Comparison of ENCODE assay signal across 8 mouse cellular contexts in genomic region chr2:179974651-179975471, GRCm38 (mm10). TPM values are rescaled to one million over a fixed set of nuclear protein-coding genes. Genes with fewer than 3 reads are reported as not detected.
DNase-seq lines count a peak whose midpoint lies in the region; ATAC-seq lines count a peak whose summit lies in the region.

No protein-coding gene starts in this region.

- H3K9ac ChIP-seq in stomach, embryonic 16.5 days (ENCODE audit: low read length), result peak overlapping the region; percentile 89

- DNase-seq in right cerebral cortex, adult 18-20 months, result peak; percentile 16
- no peak for DNase-seq in right cerebral cortex, adult 2 months (ENCODE audit: low spot score in 2 of 2)
- peak; percentile 52 for DNase-seq in embryo, embryonic 10.5 days (ENCODE audit: low spot score)
- DNase-seq in heart, postnatal 14 days, result peak; percentile 36 to 56
- DNase-seq in limb, embryonic 10.5 days (ENCODE audit: low spot score), result peak; percentile 51

- peak overlapping the region; percentile 64 for H3K27ac ChIP-seq in limb, embryonic 10.5 days
- H3K27ac ChIP-seq in stomach, embryonic 16.5 days (ENCODE audit: low read length), result 0 out of 2 replicates have a peak overlapping the region, but pooled peaks have one; percentile 33

- ATAC-seq in megakaryocyte progenitor cell, adult 5-6 weeks (replicated peaks; ENCODE audit: poor library complexity), result 0 out of 2 replicates have a peak, but pooled peaks have one; percentile 3
- no peak for ATAC-seq in stomach, embryonic 16.5 days (ENCODE audit: insufficient read depth, low FRiP score)
- ATAC-seq in inflammation-experienced regulatory T-cells, adult 6 months, result no peak

- no peaks in the 10 kb centered on the region for H3K9me3 ChIP-seq in limb, embryonic 10.5 days (replicated peaks)
- H3K9me3 ChIP-seq in stomach, embryonic 16.5 days (replicated peaks; ENCODE audit: control insufficient read depth, low read length), result no peaks in the 10 kb centered on the region

- H3K4me2 ChIP-seq in stomach, embryonic 16.5 days (ENCODE audit: low read depth, low read length), result peak overlapping the region; percentile 99

- peak overlapping the region; percentile 81 for H3K4me3 ChIP-seq in limb, embryonic 10.5 days
- peak overlapping the region; percentile 81 for H3K4me3 ChIP-seq in stomach, embryonic 16.5 days (replicated peaks; ENCODE audit: low read length)

- intact Hi-C loops in heart, postnatal 14 days (cut with DNase I), result loop anchor here (5.0 kb wide), 2 partner anchors 58 to 197 kb away; partner anchors contain the start of gene Adrm1

- H3K27me3 ChIP-seq in limb, embryonic 10.5 days (ENCODE audit: low read depth, poor library complexity, severe bottlenecking), result no peaks in the 10 kb centered on the region
- no peaks in the 10 kb centered on the region for H3K27me3 ChIP-seq in stomach, embryonic 16.5 days (ENCODE audit: control insufficient read depth, insufficient read depth, low read length)

- peaks cover 56% of the 10 kb centered on the region for H3K4me1 ChIP-seq in limb, embryonic 10.5 days
- peaks cover 32% of the 10 kb centered on the region for H3K4me1 ChIP-seq in stomach, embryonic 16.5 days (ENCODE audit: control insufficient read depth, insufficient read depth, low read length)

- 5% methylated on average over 45 of the region's 45 CpGs for WGBS in limb, embryonic 10.5 days
- WGBS in stomach, embryonic 16.5 days, result 6% methylated on average over 45 of the region's 45 CpGs

- H3K36me3 ChIP-seq in limb, embryonic 10.5 days, result no peaks in the 10 kb centered on the region
- H3K36me3 ChIP-seq in stomach, embryonic 16.5 days (ENCODE audit: control insufficient read depth, insufficient read depth, low read length), result no peaks in the 10 kb centered on the region

RNA-seq across cellular contexts. Expression of gene Taf4, which starts 1.6 kb away (rescaled TPM):
- total RNA-seq in heart, postnatal 14 days (2021), result 10 to 100 TPM; 15.8 to 19.0 TPM
- 2.7 and 3.3 TPM in 2 replicates for polyA plus RNA-seq in limb, embryonic 10.5 days (2016; fragmentation: Nextera tagmentation; extraction: Ambion mirVana)
- total RNA-seq in megakaryocyte progenitor cell, adult 5-6 weeks (2015), result 21.7 and 24.4 TPM in 2 replicates
- 15.1 and 18.0 TPM in 2 replicates for total RNA-seq in megakaryocyte progenitor cell, adult 5-6 weeks (2017)
- 2.9 and 3.2 TPM in 2 replicates for polyA plus RNA-seq in stomach, embryonic 16.5 days (2015; fragmentation: Nextera tagmentation; extraction: Ambion mirVana)
- polyA plus RNA-seq in inflammation-experienced regulatory T-cells, adult 6 months (2017; shearing (Covaris generic)), result 1 to 10 TPM; 4.3 to 7.2 (median 5.0) TPM

RNA-seq across cellular contexts. Expression of gene Lsm14b, which starts 49.9 kb away (rescaled TPM):
- total RNA-seq in heart, postnatal 14 days (2021), result 10 to 100 TPM; 57.3 to 61.8 TPM
- polyA plus RNA-seq in limb, embryonic 10.5 days (2016; fragmentation: Nextera tagmentation; extraction: Ambion mirVana), result 8.1 and 9.1 TPM in 2 replicates
- 8.3 and 9.7 TPM in 2 replicates for total RNA-seq in megakaryocyte progenitor cell, adult 5-6 weeks (2015)
- total RNA-seq in megakaryocyte progenitor cell, adult 5-6 weeks (2017), result 23.5 and 23.9 TPM in 2 replicates
- 2.0 and 2.2 TPM in 2 replicates for polyA plus RNA-seq in stomach, embryonic 16.5 days (2015; fragmentation: Nextera tagmentation; extraction: Ambion mirVana)
- 1 to 10 TPM; 2.4 to 3.9 (median 2.5) TPM for polyA plus RNA-seq in inflammation-experienced regulatory T-cells, adult 6 months (2017; shearing (Covaris generic))

Comparison
In these comparisons a context has a peak if more than half of its experiments do, and no peak if none do; other contexts are left out.
1. DNase-seq: peak in right cerebral cortex, adult 18-20 months (single experiment), embryo, embryonic 10.5 days (single experiment), heart, postnatal 14 days (2 of 2) and limb, embryonic 10.5 days (single experiment); none in right cerebral cortex, adult 2 months (0 of 2).